Mouse (Mus musculus): ENCODE results near the gene Wwox.

Gene Wwox

GRCm38 (mm10) chr8:115208415-115209192 is 769.1 kb downstream of the Wwox start:
- no peak for DNase-seq (ENCODE audit: extremely low read depth, low read depth)

- DNase-seq (ENCODE audit: extremely low read depth, low read depth): no peak
Observed at GRCm38 (mm10) chr8:115210014-115210413, 770.6 kb downstream of the Wwox start.

- DNase-seq (ENCODE audit: extremely low read depth, low read depth): no peak
Observed at GRCm38 (mm10) chr8:115213126-115213525, 773.7 kb downstream of the Wwox start.

GRCm38 (mm10) chr8:115214870-115215269 is 775.4 kb downstream of the Wwox start:
- no peak for DNase-seq (ENCODE audit: extremely low read depth, low read depth)

- no peak for DNase-seq (ENCODE audit: extremely low read depth, low read depth)
Observed at GRCm38 (mm10) chr8:115216801-115217200, 777.3 kb downstream of the Wwox start.

- DNase-seq (ENCODE audit: extremely low read depth, low read depth): no peak
Observed at GRCm38 (mm10) chr8:115222545-115222944, 783.1 kb downstream of the Wwox start.

- DNase-seq (ENCODE audit: extremely low read depth, low read depth): no peak
Observed at GRCm38 (mm10) chr8:115226781-115227583, 787.5 kb downstream of the Wwox start.

GRCm38 (mm10) chr8:115228903-115229302 is 789.4 kb downstream of the Wwox start:
- no peak for DNase-seq (ENCODE audit: extremely low read depth, low read depth)

GRCm38 (mm10) chr8:115234068-115234467 is 794.6 kb downstream of the Wwox start:
- no peak for DNase-seq (ENCODE audit: extremely low read depth, low read depth)

- no peak for DNase-seq (ENCODE audit: extremely low read depth, low read depth)
Observed at GRCm38 (mm10) chr8:115237596-115237995, 798.1 kb downstream of the Wwox start.

- DNase-seq (ENCODE audit: extremely low read depth, low read depth): no peak
Observed at GRCm38 (mm10) chr8:115243465-115244027, 804.1 kb downstream of the Wwox start.

- DNase-seq (ENCODE audit: extremely low read depth, low read depth): no peak
Observed at GRCm38 (mm10) chr8:115249688-115250366, 810.4 kb downstream of the Wwox start.

GRCm38 (mm10) chr8:115255550-115255949 is 816.1 kb downstream of the Wwox start:
- no peak for DNase-seq (ENCODE audit: extremely low read depth, low read depth)

GRCm38 (mm10) chr8:115257417-115257816 is 818.0 kb downstream of the Wwox start:
- DNase-seq (ENCODE audit: extremely low read depth, low read depth): no peak

- DNase-seq (ENCODE audit: extremely low read depth, low read depth): no peak
Observed at GRCm38 (mm10) chr8:115259806-115260205, 820.4 kb downstream of the Wwox start.

- no peak for DNase-seq (ENCODE audit: extremely low read depth, low read depth)
Observed at GRCm38 (mm10) chr8:115267196-115267595, 827.7 kb downstream of the Wwox start.

- DNase-seq (ENCODE audit: extremely low read depth, low read depth): no peak
Observed at GRCm38 (mm10) chr8:115269601-115270000, 830.1 kb downstream of the Wwox start.

- no peak for DNase-seq (ENCODE audit: extremely low read depth, low read depth)
Observed at GRCm38 (mm10) chr8:115273976-115274375, 834.5 kb downstream of the Wwox start.

GRCm38 (mm10) chr8:115276281-115276680 is 836.8 kb downstream of the Wwox start:
- no peak for DNase-seq (ENCODE audit: extremely low read depth, low read depth)

GRCm38 (mm10) chr8:115278291-115278690 is 838.8 kb downstream of the Wwox start:
- no peak for DNase-seq (ENCODE audit: extremely low read depth, low read depth)

GRCm38 (mm10) chr8:115290224-115290623 is 850.8 kb downstream of the Wwox start:
- DNase-seq (ENCODE audit: extremely low read depth, low read depth): no peak

GRCm38 (mm10) chr8:115296760-115297159 is 857.3 kb downstream of the Wwox start:
- no peak for DNase-seq (ENCODE audit: extremely low read depth, low read depth)
